Mouse (Mus musculus): Measurements from ENCODE around the gene Arsb. TPM values are rescaled to one million over a fixed set of nuclear protein-coding genes. Genes with fewer than 3 reads are reported as not detected.

The Arsb gene
- polyA plus RNA-seq, 1 experiment = 8.9 TPM

DNA sequence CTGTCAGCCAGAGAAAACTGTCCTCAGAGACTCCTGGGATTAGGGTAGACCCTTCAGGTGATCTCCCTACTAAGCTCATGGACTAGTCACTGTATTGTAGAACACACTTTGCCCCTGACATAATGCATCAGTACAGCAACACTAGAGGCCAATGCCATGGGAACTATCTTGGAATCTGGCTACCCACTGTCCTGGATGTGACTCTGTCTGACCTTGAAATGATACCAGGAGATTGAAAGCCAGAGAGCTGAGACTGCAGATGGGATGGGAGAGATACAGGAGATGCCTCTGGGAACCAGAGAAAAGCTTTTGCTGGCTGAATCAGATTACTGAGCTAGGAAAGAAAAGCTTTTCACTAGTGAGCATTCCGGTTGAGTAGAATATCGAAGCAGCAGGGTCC lies 130.7 kb downstream of the Arsb start:
- H3K4me3 ChIP-seq (replicated peaks; ENCODE audit: control insufficient read depth, low read depth, low read length) = no peak overlapping the region
- H3K4me1 ChIP-seq (ENCODE audit: control insufficient read depth, insufficient read depth, low read length) = peaks cover 1% of the 10 kb centered on the region; the same call in 1 of the 2 replicates
- 77% methylated on average over 2 of the region's 2 CpGs for WGBS
- TF ChIP-seq POLR2A (IDR thresholded peaks at IDR 0.05; ENCODE audit: borderline replicate concordance, control insufficient read depth, low read depth, low read length) = no peak
- no peak for TF ChIP-seq CTCF (IDR thresholded peaks at IDR 0.05; ENCODE audit: control insufficient read depth, insufficient read depth, low read length)
- no peak overlapping the region for H3K27ac ChIP-seq (ENCODE audit: control insufficient read depth, insufficient read depth, low read depth, low read length, poor library complexity)

DNA sequence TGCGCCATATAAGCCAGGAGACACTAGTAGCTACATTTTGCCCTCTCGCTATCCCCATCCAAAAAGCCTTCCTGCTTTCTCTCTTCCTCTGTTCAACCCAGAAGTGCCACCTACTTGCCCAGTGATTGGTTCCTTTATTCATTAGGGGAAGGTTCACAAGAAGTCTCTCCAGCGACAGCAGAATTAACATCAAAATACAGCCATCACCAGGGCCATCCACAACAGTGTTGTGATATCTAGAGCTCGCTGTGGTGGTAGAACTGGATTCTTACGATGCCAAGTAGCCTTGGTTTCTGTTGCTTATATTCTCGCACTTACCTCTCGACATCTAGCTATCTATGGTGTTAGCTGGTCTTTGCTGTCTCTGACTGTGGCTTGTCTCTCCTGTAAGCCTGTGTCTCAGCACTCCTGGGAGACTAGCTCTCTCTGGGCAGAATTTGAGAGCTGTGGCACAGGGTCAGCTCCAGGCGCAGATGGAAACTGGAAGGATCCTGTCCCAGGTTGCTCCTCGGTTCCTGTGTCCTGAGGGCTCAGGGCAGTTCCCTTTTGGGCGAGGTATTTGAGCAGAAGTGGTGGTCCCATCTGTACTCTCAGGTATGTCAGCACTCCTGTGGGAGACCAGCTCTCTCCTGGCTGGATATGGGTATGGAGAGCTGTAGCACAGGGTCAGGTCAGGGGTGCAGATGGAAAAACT lies 135.3 kb downstream of the Arsb start:
- Histone ChIP-seq H3K4me3 (replicated peaks; ENCODE audit: control insufficient read depth, low read depth, low read length) (no peak overlapping the region), H3K4me1 (ENCODE audit: control insufficient read depth, insufficient read depth, low read length) (no peaks in the 10 kb centered on the region), H3K27ac (ENCODE audit: control insufficient read depth, insufficient read depth, low read depth, low read length, poor library complexity) (no peak overlapping the region)
- 81% methylated on average over 10 of the region's 10 CpGs for WGBS
- TF ChIP-seq POLR2A (IDR thresholded peaks at IDR 0.05; ENCODE audit: borderline replicate concordance, control insufficient read depth, low read depth, low read length) = no peak
- no peak for TF ChIP-seq CTCF (IDR thresholded peaks at IDR 0.05; ENCODE audit: control insufficient read depth, insufficient read depth, low read length)

DNA sequence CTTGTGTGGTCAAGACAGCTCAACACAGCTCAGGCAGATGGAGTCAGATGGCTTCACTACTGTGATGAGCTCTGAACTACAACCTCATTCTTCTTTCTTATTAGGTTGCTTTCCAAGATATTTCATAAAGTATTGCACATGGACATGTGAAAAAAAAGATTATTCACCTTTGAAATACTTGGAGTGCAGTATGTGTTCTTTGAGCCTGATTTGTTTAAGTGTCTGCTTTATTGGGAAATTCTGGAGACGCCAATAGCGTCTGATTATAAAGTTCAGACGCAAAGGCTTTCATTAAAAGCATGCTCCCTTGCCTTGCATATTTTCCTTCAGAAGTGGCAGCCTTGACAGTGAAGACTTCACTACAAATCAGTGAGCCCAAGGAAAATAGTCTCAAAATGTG lies 136.5 kb downstream of the Arsb start:
- no peaks in the 10 kb centered on the region for H3K4me1 ChIP-seq (ENCODE audit: control insufficient read depth, insufficient read depth, low read length)
- 90% methylated on average over 3 of the region's 3 CpGs for WGBS
- no peak overlapping the region for H3K4me3 ChIP-seq (replicated peaks; ENCODE audit: control insufficient read depth, low read depth, low read length)
- H3K27ac ChIP-seq (ENCODE audit: control insufficient read depth, insufficient read depth, low read depth, low read length, poor library complexity) = no peak overlapping the region
- TF ChIP-seq POLR2A (IDR thresholded peaks at IDR 0.05; ENCODE audit: borderline replicate concordance, control insufficient read depth, low read depth, low read length) (no peak), CTCF (IDR thresholded peaks at IDR 0.05; ENCODE audit: control insufficient read depth, insufficient read depth, low read length) (no peak)

DNA sequence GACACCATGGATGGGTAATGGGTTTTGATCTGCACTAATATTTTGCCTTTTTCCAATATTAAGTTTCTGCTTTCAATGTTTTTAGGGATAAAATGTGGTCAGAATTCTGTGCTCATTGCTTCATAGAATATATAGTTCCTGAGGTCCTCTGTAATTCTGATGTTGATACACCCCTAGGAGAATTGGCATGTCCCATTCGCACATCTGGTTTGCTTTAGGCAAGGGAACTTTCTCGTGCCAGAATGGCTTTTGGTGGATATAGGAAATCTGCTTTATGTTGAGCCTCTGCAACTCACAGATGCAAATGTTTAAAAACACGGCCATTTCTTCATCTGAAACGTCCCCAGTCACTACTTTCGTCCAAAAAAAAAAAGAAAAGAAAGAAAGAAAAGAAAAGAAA lies 138.4 kb downstream of the Arsb start:
- H3K27ac ChIP-seq (ENCODE audit: control insufficient read depth, insufficient read depth, low read depth, low read length, poor library complexity) = no peak overlapping the region
- 78% methylated on average over 5 of the region's 5 CpGs for WGBS
- TF ChIP-seq POLR2A (IDR thresholded peaks at IDR 0.05; ENCODE audit: borderline replicate concordance, control insufficient read depth, low read depth, low read length) = no peak
- no peak for TF ChIP-seq CTCF (IDR thresholded peaks at IDR 0.05; ENCODE audit: control insufficient read depth, insufficient read depth, low read length)

DNA sequence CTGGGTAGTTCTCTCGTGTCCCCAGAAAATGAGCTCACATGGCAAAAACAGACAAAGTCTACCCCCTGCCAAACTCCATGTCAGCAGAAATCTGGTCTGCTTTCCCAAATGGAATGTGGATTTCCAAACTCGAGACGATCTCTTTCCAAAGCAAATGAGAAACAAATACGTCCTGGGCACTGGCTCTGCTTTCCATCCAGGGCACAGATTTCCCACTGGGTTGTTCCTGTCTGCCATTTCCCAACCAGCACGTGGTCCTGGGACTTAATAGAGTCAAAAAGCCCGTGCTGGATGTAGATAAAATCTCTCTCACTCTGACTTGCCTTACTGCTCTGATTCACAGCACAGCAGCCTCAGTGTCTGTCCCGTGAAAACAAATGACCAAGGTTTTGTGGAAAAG lies 139.6 kb downstream of the Arsb start:
- TF ChIP-seq CTCF (IDR thresholded peaks at IDR 0.05; ENCODE audit: control insufficient read depth, insufficient read depth, low read length) (no peak), POLR2A (IDR thresholded peaks at IDR 0.05; ENCODE audit: borderline replicate concordance, control insufficient read depth, low read depth, low read length) (no peak)
- WGBS = 78% methylated on average over 7 of the region's 7 CpGs
- H3K4me3 ChIP-seq (replicated peaks; ENCODE audit: control insufficient read depth, low read depth, low read length) = no peak overlapping the region
- no peaks in the 10 kb centered on the region for H3K4me1 ChIP-seq (ENCODE audit: control insufficient read depth, insufficient read depth, low read length)
- no peak overlapping the region for H3K27ac ChIP-seq (ENCODE audit: control insufficient read depth, insufficient read depth, low read depth, low read length, poor library complexity)

More for the DNA sequence above, 138.4 kb downstream of the Arsb start:
- H3K4me3 ChIP-seq (replicated peaks; ENCODE audit: control insufficient read depth, low read depth, low read length) = no peak overlapping the region
- no peaks in the 10 kb centered on the region for H3K4me1 ChIP-seq (ENCODE audit: control insufficient read depth, insufficient read depth, low read length)

DNA sequence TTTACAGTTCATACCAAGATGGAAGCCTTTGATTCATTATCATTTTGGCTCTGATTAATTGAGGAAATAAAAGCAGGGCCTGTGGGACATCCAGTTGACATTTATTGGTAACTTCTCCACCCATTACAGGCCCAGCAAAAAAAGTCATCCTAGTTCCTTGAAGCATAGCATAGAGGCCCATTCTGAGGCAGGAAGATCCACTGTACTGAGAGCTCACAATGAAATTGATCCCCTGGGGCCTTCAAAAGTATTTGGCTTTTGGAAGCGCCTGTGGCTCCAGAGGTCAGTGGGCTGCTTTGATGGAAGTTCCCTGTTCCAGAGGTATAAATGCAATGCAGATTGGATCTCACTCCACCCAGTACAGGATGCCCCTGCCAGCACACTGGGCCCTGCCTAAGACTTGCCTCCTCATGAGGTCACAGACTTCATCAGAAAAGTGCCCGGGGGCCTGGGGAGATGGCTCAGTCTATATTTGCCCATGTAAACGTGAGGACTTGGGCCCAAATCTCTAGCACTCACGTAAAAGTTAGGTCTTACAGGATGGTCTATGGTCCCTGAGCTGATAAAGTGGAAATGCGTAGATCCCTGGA lies 141.0 kb downstream of the Arsb start:
- H3K27ac ChIP-seq (ENCODE audit: control insufficient read depth, insufficient read depth, low read depth, low read length, poor library complexity) = no peak overlapping the region
- TF ChIP-seq CTCF (IDR thresholded peaks at IDR 0.05; ENCODE audit: control insufficient read depth, insufficient read depth, low read length) = no peak
- TF ChIP-seq POLR2A (IDR thresholded peaks at IDR 0.05; ENCODE audit: borderline replicate concordance, control insufficient read depth, low read depth, low read length) = no peak
- H3K4me3 ChIP-seq (replicated peaks; ENCODE audit: control insufficient read depth, low read depth, low read length) = no peak overlapping the region
- WGBS = 84% methylated on average over 5 of the region's 5 CpGs
- H3K4me1 ChIP-seq (ENCODE audit: control insufficient read depth, insufficient read depth, low read length) = no peaks in the 10 kb centered on the region

DNA sequence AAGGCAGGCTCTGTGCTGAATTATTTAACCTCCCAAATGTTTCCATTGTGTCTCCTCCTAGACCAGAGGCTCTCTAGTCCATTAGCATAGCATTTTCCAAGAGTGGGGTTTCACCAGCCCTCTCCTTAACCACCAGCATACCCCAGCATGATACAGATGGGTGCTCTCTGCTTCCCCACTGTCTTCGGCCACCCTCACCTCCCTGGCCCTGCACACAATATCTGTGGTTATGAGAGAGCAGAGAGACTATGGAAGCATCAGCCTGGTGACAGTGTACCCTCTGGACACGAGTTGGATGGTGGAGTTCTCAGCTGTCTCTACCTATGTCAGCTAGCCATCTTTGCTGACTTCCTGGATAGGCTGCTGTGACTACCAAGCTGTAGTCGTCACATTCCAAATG lies 142.8 kb downstream of the Arsb start:
- WGBS = 68% methylated on average over 3 of the region's 3 CpGs
- TF ChIP-seq CTCF (IDR thresholded peaks at IDR 0.05; ENCODE audit: control insufficient read depth, insufficient read depth, low read length) (no peak), POLR2A (IDR thresholded peaks at IDR 0.05; ENCODE audit: borderline replicate concordance, control insufficient read depth, low read depth, low read length) (no peak)
- Histone ChIP-seq H3K4me1 (ENCODE audit: control insufficient read depth, insufficient read depth, low read length) (no peaks in the 10 kb centered on the region), H3K27ac (ENCODE audit: control insufficient read depth, insufficient read depth, low read depth, low read length, poor library complexity) (no peak overlapping the region), H3K4me3 (replicated peaks; ENCODE audit: control insufficient read depth, low read depth, low read length) (no peak overlapping the region)

DNA sequence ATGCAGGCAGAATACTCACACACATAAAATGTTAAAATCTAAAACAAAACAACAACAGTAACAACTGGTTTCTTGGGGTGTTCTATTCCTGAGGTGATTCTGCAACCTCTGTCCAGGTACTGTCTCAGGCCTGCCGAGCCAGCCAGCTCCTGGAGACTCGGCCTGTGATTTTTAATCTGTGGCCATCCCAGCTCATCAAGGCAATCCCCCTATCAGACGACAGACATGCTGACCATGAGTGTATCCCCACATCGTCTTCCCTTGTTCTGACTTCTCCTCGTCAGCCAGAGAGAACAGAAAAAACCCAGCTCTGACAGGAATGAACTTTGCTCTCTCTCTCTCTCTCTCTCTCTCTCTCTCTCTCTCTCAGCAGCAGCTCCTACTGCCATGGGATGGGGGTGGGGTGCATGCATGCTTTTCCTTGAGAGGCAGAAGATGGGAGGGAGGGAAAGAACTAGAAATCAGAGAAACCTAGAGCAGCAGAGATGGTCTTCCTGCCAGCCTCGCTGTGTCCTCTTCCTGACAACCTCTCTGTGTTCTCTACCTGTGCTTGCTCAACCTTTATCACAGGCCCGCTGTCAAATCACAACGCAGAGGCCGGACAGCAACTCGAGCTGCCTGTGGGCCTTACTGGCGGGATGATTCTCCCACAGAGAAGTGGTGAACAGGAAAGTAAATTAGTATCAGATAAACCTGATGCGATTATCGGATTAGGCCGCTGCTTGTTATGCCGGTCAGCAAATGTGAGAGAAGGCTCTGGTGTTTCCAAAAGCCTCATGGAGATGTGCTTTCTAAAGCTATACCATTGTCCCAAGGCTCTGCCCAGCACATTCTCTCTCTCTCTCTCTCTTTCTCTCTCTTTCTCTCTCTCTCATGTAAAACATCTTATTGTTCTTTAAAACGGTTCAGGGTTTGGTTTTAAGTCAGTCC lies 144.5 kb downstream of the Arsb start:
- no peaks in the 10 kb centered on the region for H3K4me1 ChIP-seq (ENCODE audit: control insufficient read depth, insufficient read depth, low read length)
- WGBS = 82% methylated on average over 16 of the region's 16 CpGs
- H3K4me3 ChIP-seq (replicated peaks; ENCODE audit: control insufficient read depth, low read depth, low read length) = no peak overlapping the region
- H3K27ac ChIP-seq (ENCODE audit: control insufficient read depth, insufficient read depth, low read depth, low read length, poor library complexity) = no peak overlapping the region
- TF ChIP-seq POLR2A (IDR thresholded peaks at IDR 0.05; ENCODE audit: borderline replicate concordance, control insufficient read depth, low read depth, low read length) = no peak
- TF ChIP-seq CTCF (IDR thresholded peaks at IDR 0.05; ENCODE audit: control insufficient read depth, insufficient read depth, low read length) = no peak
